Mouse (Mus musculus) forebrain, embryonic 11.5 days (tissue): ENCODE data around the gene Cmya5. TPM values are rescaled to one million over a fixed set of nuclear protein-coding genes. Genes with fewer than 3 reads are reported as not detected.
A peak's percentile ranks its signal among the peaks of the same experiment; 100 is the strongest.

Experiments used
- ATAC-seq: fragments of 200-750 bp; cut with Nextera tagmentation; replicated peaks from 2 replicates; pipeline ENCODE4 v1.8.0; 2017; ENCODE audit warnings: moderate TSS enrichment; ENCODE audit not compliant: low FRiP score
- DNase-seq: peaks from one replicate; pipeline ENCODE4 v3.0.0-alpha.2; 2017; ENCODE audit warnings: low spot score
- H3K27ac ChIP-seq: fragments of 300-500 bp; sonication (generic); 2 replicates; pipeline ENCODE4 v1.5.1; 2014; ENCODE audit warnings: low read depth, low read length
- H3K27me3 ChIP-seq: fragments of 300-500 bp; sonication (generic); 2 replicates; pipeline ENCODE4 v1.6.1; 2014; ENCODE audit warnings: mild to moderate bottlenecking, low read length, mixed read lengths; ENCODE audit not compliant: control insufficient read depth, insufficient read depth
- H3K36me3 ChIP-seq: fragments of 300-500 bp; sonication (generic); 2 replicates; pipeline ENCODE4 v1.6.1; 2014; ENCODE audit warnings: mild to moderate bottlenecking, low read length, moderate library complexity, mixed read lengths; ENCODE audit not compliant: control insufficient read depth, insufficient read depth
- H3K4me1 ChIP-seq: fragments of 300-500 bp; sonication (generic); replicated peaks from 2 replicates; pipeline ENCODE4 v1.6.1; 2014; ENCODE audit warnings: low read length, mixed read lengths; ENCODE audit not compliant: control insufficient read depth, insufficient read depth
- H3K4me2 ChIP-seq: fragments of 300-500 bp; sonication (generic); 2 replicates; pipeline ENCODE4 v1.6.1; 2014; ENCODE audit warnings: low read depth, mild to moderate bottlenecking, low read length, moderate library complexity, mixed read lengths; ENCODE audit not compliant: severe bottlenecking
- H3K4me3 ChIP-seq: fragments of 300-500 bp; sonication (generic); 2 replicates; pipeline ENCODE4 v1.5.1; 2014; ENCODE audit warnings: low read depth, low read length
- H3K9ac ChIP-seq: fragments of 300-500 bp; sonication (generic); 2 replicates; pipeline ENCODE4 v1.6.1; 2014; ENCODE audit warnings: low read length
- H3K9me3 ChIP-seq: fragments of 300-500 bp; sonication (generic); 2 replicates; pipeline ENCODE4 v1.6.1; 2016; ENCODE audit warnings: low read length, mixed read lengths; ENCODE audit not compliant: control insufficient read depth
- WGBS: fragments of 180-500 bp; shearing (Covaris S2); extraction: QIAGEN DNeasy Blood & Tissue Kit; methylation state at CpG from one replicate; pipeline ENCODE4 v1.1.7; 2014; 5-methylcytosine and 5-hydroxymethylcytosine counted together
- polyA plus RNA-seq: library from polyadenylated mRNA; unstranded; fragments of >200 nt; fragmentation: Nextera tagmentation; extraction: Ambion mirVana; gene quantifications from 2 replicates; pipeline ENCODE4 v1.2.1, GENCODE M21; 2014

Cmya5 gene
- polyA plus RNA-seq, 1 experiment from 2014 or later = 0.13 TPM

DNA sequence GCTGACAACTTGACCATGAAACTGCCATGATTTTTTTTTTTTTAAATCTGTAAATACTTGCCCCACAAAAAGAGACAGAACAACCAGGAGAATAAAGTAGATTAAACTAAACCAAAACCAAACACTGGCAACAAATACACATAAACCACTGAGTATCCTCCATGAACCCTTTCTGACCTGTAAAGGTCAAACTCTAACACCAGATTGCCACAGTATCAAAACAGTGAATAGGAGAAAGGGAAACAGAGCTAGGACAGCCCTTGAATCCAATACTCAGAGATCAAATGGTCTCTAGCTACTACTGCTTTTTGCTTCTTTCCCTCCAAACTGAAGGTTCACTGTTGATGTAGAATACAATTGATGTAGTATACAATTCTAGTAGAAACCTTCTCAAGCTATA is 33.0 kb upstream of the Cmya5 start:
- Histone ChIP-seq H3K9me3 (no peaks in the 10 kb centered on the region), H3K36me3 (peaks cover 5% of the 10 kb centered on the region), H3K4me3 (no peak overlapping the region), H3K27me3 (no peaks in the 10 kb centered on the region), H3K9ac (no peak overlapping the region), H3K4me1 (no peaks in the 10 kb centered on the region), H3K27ac (no peak overlapping the region), H3K4me2 (no peak overlapping the region)
- no peak for DNase-seq
- ATAC-seq = no peak

DNA sequence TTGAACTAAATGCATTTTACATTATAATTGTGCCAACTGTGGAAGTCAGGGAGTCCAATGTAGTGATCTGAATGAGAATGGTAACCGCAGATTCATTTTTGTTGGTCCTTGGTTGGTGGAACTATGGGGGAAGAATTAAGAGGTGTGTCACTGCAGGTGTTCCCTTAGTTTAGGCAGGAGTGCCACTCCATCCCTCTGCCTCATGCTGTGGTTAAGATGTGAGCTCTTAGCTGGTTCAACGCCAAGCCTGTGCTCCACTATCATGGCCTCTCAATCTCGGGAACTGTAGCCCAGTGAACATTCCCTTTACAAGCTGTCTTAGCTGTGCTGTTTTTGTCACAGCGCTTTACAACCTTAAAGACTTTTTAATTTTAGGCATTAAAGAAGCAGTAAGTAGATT is 18.8 kb upstream of the Cmya5 start:
- ATAC-seq (no peak), DNase-seq (no peak)
- WGBS = 93% methylated on average over 4 of the region's 4 CpGs
- Histone ChIP-seq H3K27me3 (no peaks in the 10 kb centered on the region), H3K4me2 (no peak overlapping the region), H3K36me3 (peaks cover 3% of the 10 kb centered on the region), H3K27ac (no peak overlapping the region), H3K9me3 (no peaks in the 10 kb centered on the region), H3K4me3 (no peak overlapping the region), H3K4me1 (no peaks in the 10 kb centered on the region), H3K9ac (no peak overlapping the region)

DNA sequence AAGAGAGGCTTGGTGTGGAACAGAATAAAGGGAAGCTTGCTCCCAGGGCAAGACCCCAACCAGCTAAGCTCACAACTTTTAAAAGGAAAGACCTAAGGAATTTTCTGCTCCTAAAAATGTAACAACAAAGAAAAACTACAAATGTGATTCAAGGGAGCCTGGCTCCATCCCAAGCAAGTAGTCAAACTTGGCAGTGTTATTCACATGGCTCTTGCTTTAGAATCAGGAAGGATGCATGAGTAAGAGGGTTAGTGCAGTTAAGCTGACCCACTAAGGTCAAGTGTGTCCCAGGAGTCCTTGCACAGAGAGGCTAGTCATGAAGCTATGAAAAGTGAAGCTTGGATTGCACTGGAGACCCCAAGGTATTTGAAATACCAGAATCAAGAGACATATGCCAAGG is 17.9 kb upstream of the Cmya5 start:
- no peaks in the 10 kb centered on the region for H3K9me3 ChIP-seq
- H3K4me2 ChIP-seq = no peak overlapping the region
- H3K36me3 ChIP-seq = peaks cover 3% of the 10 kb centered on the region
- H3K27ac ChIP-seq = no peak overlapping the region
- DNase-seq = no peak
- no peaks in the 10 kb centered on the region for H3K27me3 ChIP-seq
- no peak overlapping the region for H3K9ac ChIP-seq
- H3K4me3 ChIP-seq = no peak overlapping the region
- H3K4me1 ChIP-seq = no peaks in the 10 kb centered on the region
- ATAC-seq = no peak

DNA sequence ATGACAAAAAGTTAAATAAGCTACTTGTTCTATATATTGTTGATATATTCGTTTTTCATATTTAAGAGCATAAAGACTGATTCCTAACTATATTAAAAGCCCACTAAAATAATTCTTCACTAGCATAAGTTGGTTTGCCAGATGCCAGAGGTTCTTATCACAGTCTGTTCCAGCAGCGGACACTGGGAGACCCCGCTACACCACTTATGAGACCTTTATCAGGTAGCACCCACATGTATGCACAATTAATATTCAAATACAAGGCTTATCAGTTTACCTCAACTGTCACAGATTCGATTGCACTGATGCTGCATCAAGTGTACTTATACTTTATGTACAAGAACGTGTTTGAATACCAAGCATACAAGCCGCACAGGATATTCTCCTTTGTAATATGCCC is 13.7 kb upstream of the Cmya5 start:
- no peak for DNase-seq
- no peaks in the 10 kb centered on the region for H3K27me3 ChIP-seq
- H3K4me3 ChIP-seq = no peak overlapping the region
- H3K36me3 ChIP-seq = peaks cover 3% of the 10 kb centered on the region; the same call in 1 of the 2 replicates
- no peak overlapping the region for H3K4me2 ChIP-seq
- ATAC-seq = no peak
- H3K27ac ChIP-seq = no peak overlapping the region
- WGBS = 96% methylated on average over 6 of the region's 6 CpGs
- H3K9ac ChIP-seq = no peak overlapping the region
- no peaks in the 10 kb centered on the region for H3K9me3 ChIP-seq
- no peaks in the 10 kb centered on the region for H3K4me1 ChIP-seq

DNA sequence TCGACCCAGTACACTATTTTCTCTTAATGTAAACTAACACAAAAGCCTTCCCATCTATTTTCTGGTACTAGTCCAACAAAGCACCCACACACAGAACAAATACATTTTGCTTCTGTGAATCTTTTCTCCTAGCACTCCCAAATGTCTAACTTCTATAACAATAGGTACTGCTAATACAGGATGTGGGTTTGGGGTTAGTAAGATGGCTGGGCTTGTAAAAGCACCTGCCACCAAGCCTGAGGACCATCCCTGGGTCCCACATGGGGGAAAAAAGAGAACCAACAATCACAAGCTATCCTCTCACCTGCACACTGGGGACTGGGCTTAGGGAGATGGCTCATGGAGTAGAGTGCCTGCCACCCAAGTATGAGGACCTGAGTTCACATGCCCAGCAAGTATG is 8.8 kb upstream of the Cmya5 start:
- H3K4me1 ChIP-seq = no peaks in the 10 kb centered on the region
- no peak overlapping the region for H3K27ac ChIP-seq
- no peak overlapping the region for H3K9ac ChIP-seq
- no peaks in the 10 kb centered on the region for H3K9me3 ChIP-seq
- no peak overlapping the region for H3K4me2 ChIP-seq
- no peaks in the 10 kb centered on the region; the same call in 1 of the 2 replicates for H3K36me3 ChIP-seq
- whole genome bisulfite sequencing = 89% methylated on average over 1 of the region's 1 CpGs
- DNase-seq (no peak), ATAC-seq (no peak)
- H3K4me3 ChIP-seq = no peak overlapping the region
- H3K27me3 ChIP-seq = no peaks in the 10 kb centered on the region

DNA sequence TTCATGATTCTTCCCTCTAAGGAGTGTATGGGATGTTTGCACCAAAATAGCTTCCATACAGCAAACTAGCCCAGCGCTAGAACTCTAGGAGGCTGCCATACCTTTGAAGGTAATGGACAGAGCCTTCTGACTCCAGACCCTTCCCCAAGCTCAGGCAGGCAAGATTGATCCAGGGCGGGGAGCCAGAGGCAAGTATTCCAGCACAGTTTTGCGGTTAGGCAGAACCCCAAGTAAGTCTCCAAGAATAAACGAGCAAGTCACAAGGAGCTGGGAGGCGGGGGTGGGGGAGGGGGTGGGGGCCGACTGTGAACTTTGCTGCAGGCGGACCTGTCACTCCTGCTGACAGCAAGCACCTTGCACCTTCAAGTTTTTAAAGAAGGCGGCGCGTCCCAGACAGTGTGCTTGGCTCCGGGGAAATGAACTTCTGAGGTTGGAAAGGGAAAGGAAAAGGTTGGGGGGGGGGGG is 673 bp downstream of the Cmya5 start:
- Histone ChIP-seq H3K9ac (peak overlapping the region; percentile 64), H3K9me3 (no peaks in the 10 kb centered on the region), H3K27me3 (no peaks in the 10 kb centered on the region), H3K27ac (no peak overlapping the region), H3K36me3 (no peaks in the 10 kb centered on the region), H3K4me3 (peak overlapping the region; percentile 39), H3K4me2 (peak overlapping the region; percentile 96), H3K4me1 (no peaks in the 10 kb centered on the region)
- ATAC-seq = no peak; the same call in none of the 2 replicates
- peak; percentile 55 for DNase-seq
- 16% methylated on average over 11 of the region's 11 CpGs for WGBS

DNA sequence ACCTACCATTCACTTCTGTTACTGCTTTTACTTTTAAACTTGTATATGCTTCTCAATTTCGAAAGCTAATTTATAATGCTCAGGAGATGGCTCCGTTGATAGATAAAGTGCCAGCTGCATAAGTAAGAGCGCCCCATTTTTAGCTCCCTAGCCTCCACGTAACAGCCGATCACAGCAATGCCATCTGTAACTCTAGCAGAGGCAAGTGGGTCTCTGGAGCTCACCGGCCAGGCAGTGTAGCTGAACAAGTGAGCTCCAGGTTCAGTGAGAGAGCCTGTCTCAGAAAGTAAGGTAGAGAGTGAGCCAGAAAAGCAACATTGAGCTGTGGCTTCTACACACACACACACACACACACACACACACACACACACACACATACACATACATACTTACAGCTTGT is 3.3 kb downstream of the Cmya5 start:
- H3K27ac ChIP-seq = no peak overlapping the region
- H3K9me3 ChIP-seq = no peaks in the 10 kb centered on the region
- no peaks in the 10 kb centered on the region for H3K4me1 ChIP-seq
- DNase-seq = no peak
- 96% methylated on average over 6 of the region's 6 CpGs for WGBS
- H3K4me2 ChIP-seq = no peak overlapping the region
- H3K9ac ChIP-seq = no peak overlapping the region
- H3K4me3 ChIP-seq = no peak overlapping the region
- H3K36me3 ChIP-seq = no peaks in the 10 kb centered on the region
- H3K27me3 ChIP-seq = no peaks in the 10 kb centered on the region
- no peak for ATAC-seq

DNA sequence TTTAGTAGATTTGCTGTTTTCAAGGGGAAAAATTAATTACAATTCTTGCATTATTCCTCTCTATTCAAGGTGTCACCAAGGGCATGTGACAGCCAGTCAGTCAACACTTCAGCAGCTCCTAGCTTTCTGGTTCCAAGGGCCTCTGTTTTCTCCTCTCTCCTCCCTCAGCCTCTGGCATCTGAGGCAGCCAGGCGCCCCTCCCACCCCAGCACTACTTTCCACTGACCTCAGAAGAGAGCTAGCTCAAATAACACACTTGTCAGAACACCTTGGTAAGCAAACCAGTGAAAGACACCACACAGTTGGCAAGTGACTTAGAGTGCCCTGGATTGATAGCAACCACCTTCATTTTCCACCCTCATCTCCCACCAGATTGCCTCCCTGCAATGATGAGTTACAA is 6.5 kb downstream of the Cmya5 start:
- whole genome bisulfite sequencing = 59% methylated on average over 1 of the region's 1 CpGs
- no peak for ATAC-seq
- no peaks in the 10 kb centered on the region for H3K4me1 ChIP-seq

DNA sequence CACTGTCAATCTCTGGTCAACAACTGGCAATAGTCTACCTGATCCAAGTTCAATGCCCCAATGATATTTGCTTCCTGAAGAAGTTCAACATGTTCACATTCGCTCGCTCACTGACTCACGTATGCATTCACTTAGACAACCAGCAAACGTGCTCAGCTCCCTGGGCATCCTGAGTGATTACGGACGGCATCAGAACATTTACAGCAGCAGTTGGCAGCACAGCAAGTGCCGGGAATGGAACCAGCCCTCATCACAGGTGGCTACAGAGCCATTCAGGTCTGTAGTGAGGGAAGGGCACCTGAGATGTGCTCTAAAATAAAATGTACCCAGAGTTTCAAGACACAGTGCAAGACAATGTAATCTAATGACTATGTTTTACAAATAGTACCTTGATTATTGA is 7.4 kb downstream of the Cmya5 start:
- Histone ChIP-seq H3K36me3 (no peaks in the 10 kb centered on the region), H3K4me1 (no peaks in the 10 kb centered on the region), H3K4me3 (no peak overlapping the region), H3K27ac (no peak overlapping the region), H3K27me3 (no peaks in the 10 kb centered on the region), H3K4me2 (no peak overlapping the region), H3K9ac (no peak overlapping the region), H3K9me3 (no peaks in the 10 kb centered on the region)
- no peak for DNase-seq
- no peak for ATAC-seq
- 92% methylated on average over 7 of the region's 7 CpGs for WGBS

More for the DNA sequence above, 6.5 kb downstream of the Cmya5 start:
- Histone ChIP-seq H3K9me3 (no peaks in the 10 kb centered on the region), H3K9ac (no peak overlapping the region), H3K27me3 (no peaks in the 10 kb centered on the region), H3K4me2 (no peak overlapping the region), H3K27ac (no peak overlapping the region), H3K36me3 (no peaks in the 10 kb centered on the region), H3K4me3 (no peak overlapping the region)
- DNase-seq = no peak
